Mouse (Mus musculus): ENCODE measurements around the gene Bysl. TPM values are rescaled to one million over a fixed set of nuclear protein-coding genes. Genes with fewer than 3 reads are reported as not detected.
"Not testable (repeated sequence)": the region's sequence is repeated elsewhere in the genome, so short reads cannot be mapped to it uniquely, and the experiment has no call there.

Bysl gene
- polyA plus RNA-seq, 1 experiment = 9.5 TPM

GRCm38 (mm10) chr17:47626031-47626430 lies 14.7 kb upstream of the Bysl start:
- Histone ChIP-seq H3K4me1 (ENCODE audit: control insufficient read depth, insufficient read depth, low read length) (no peaks in the 10 kb centered on the region), H3K4me3 (replicated peaks; ENCODE audit: control insufficient read depth, low read depth, low read length) (no peak overlapping the region), H3K27ac (ENCODE audit: control insufficient read depth, insufficient read depth, low read depth, low read length, poor library complexity) (no peak overlapping the region)
- WGBS = 96% methylated on average over 5 of the region's 5 CpGs
- TF ChIP-seq POLR2A (IDR thresholded peaks at IDR 0.05; ENCODE audit: borderline replicate concordance, control insufficient read depth, low read depth, low read length) (no peak), CTCF (IDR thresholded peaks at IDR 0.05; ENCODE audit: control insufficient read depth, insufficient read depth, low read length) (no peak)

GRCm38 (mm10) chr17:47625088-47625487 lies 13.8 kb upstream of the Bysl start:
- no peak for TF ChIP-seq CTCF (IDR thresholded peaks at IDR 0.05; ENCODE audit: control insufficient read depth, insufficient read depth, low read length)
- TF ChIP-seq POLR2A (IDR thresholded peaks at IDR 0.05; ENCODE audit: borderline replicate concordance, control insufficient read depth, low read depth, low read length) = no peak
- no peak overlapping the region for H3K4me3 ChIP-seq (replicated peaks; ENCODE audit: control insufficient read depth, low read depth, low read length)
- H3K4me1 ChIP-seq (ENCODE audit: control insufficient read depth, insufficient read depth, low read length) = no peaks in the 10 kb centered on the region
- no peak overlapping the region for H3K27ac ChIP-seq (ENCODE audit: control insufficient read depth, insufficient read depth, low read depth, low read length, poor library complexity)
- 95% methylated on average over 2 of the region's 2 CpGs for WGBS

GRCm38 (mm10) chr17:47624572-47624971 lies 13.3 kb upstream of the Bysl start:
- 90% methylated on average over 5 of the region's 5 CpGs for WGBS
- not testable (repeated sequence) for H3K27ac ChIP-seq (ENCODE audit: control insufficient read depth, insufficient read depth, low read depth, low read length, poor library complexity); H3K4me1 ChIP-seq (ENCODE audit: control insufficient read depth, insufficient read depth, low read length); H3K4me3 ChIP-seq (replicated peaks; ENCODE audit: control insufficient read depth, low read depth, low read length)

GRCm38 (mm10) chr17:47622912-47623554 lies 11.7 kb upstream of the Bysl start:
- WGBS = 92% methylated on average over 14 of the region's 14 CpGs
- Histone ChIP-seq H3K4me1 (ENCODE audit: control insufficient read depth, insufficient read depth, low read length) (no peaks in the 10 kb centered on the region; the same call in 1 of the 2 replicates), H3K4me3 (replicated peaks; ENCODE audit: control insufficient read depth, low read depth, low read length) (no peak overlapping the region), H3K27ac (ENCODE audit: control insufficient read depth, insufficient read depth, low read depth, low read length, poor library complexity) (no peak overlapping the region)
- TF ChIP-seq POLR2A (IDR thresholded peaks at IDR 0.05; ENCODE audit: borderline replicate concordance, control insufficient read depth, low read depth, low read length) (no peak), CTCF (IDR thresholded peaks at IDR 0.05; ENCODE audit: control insufficient read depth, insufficient read depth, low read length) (no peak)

- Histone ChIP-seq H3K4me3 (replicated peaks; ENCODE audit: control insufficient read depth, low read depth, low read length) (no peak overlapping the region), H3K27ac (ENCODE audit: control insufficient read depth, insufficient read depth, low read depth, low read length, poor library complexity) (no peak overlapping the region), H3K4me1 (ENCODE audit: control insufficient read depth, insufficient read depth, low read length) (no peaks in the 10 kb centered on the region; the same call in 1 of the 2 replicates)
- WGBS = 89% methylated on average over 13 of the region's 13 CpGs
- TF ChIP-seq POLR2A (IDR thresholded peaks at IDR 0.05; ENCODE audit: borderline replicate concordance, control insufficient read depth, low read depth, low read length) = no peak
- no peak for TF ChIP-seq CTCF (IDR thresholded peaks at IDR 0.05; ENCODE audit: control insufficient read depth, insufficient read depth, low read length)
Observed at GRCm38 (mm10) chr17:47618556-47619311, 7.4 kb upstream of the Bysl start.

GRCm38 (mm10) chr17:47617605-47618307 lies 6.5 kb upstream of the Bysl start:
- H3K4me3 ChIP-seq (replicated peaks; ENCODE audit: control insufficient read depth, low read depth, low read length) = no peak overlapping the region
- WGBS = 65% methylated on average over 9 of the region's 9 CpGs
- H3K4me1 ChIP-seq (ENCODE audit: control insufficient read depth, insufficient read depth, low read length) = no peaks in the 10 kb centered on the region; the same call in 1 of the 2 replicates
- H3K27ac ChIP-seq (ENCODE audit: control insufficient read depth, insufficient read depth, low read depth, low read length, poor library complexity) = peak overlapping the region; percentile 84
- no peak for TF ChIP-seq POLR2A (IDR thresholded peaks at IDR 0.05; ENCODE audit: borderline replicate concordance, control insufficient read depth, low read depth, low read length)
- TF ChIP-seq CTCF (IDR thresholded peaks at IDR 0.05; ENCODE audit: control insufficient read depth, insufficient read depth, low read length) = no peak

GRCm38 (mm10) chr17:47616652-47617051 lies 5.4 kb upstream of the Bysl start:
- H3K4me3 ChIP-seq (replicated peaks; ENCODE audit: control insufficient read depth, low read depth, low read length) = no peak overlapping the region
- H3K27ac ChIP-seq (ENCODE audit: control insufficient read depth, insufficient read depth, low read depth, low read length, poor library complexity) = no peak overlapping the region
- H3K4me1 ChIP-seq (ENCODE audit: control insufficient read depth, insufficient read depth, low read length) = no peaks in the 10 kb centered on the region; the same call in 1 of the 2 replicates
- TF ChIP-seq CTCF (IDR thresholded peaks at IDR 0.05; ENCODE audit: control insufficient read depth, insufficient read depth, low read length) (no peak), POLR2A (IDR thresholded peaks at IDR 0.05; ENCODE audit: borderline replicate concordance, control insufficient read depth, low read depth, low read length) (no peak)
- WGBS = 76% methylated on average over 4 of the region's 4 CpGs

GRCm38 (mm10) chr17:47616119-47616518 lies 4.8 kb upstream of the Bysl start:
- 95% methylated on average over 8 of the region's 8 CpGs for WGBS
- H3K4me1 ChIP-seq (ENCODE audit: control insufficient read depth, insufficient read depth, low read length) = no peaks in the 10 kb centered on the region; the same call in 1 of the 2 replicates
- no peak for TF ChIP-seq CTCF (IDR thresholded peaks at IDR 0.05; ENCODE audit: control insufficient read depth, insufficient read depth, low read length)
- TF ChIP-seq POLR2A (IDR thresholded peaks at IDR 0.05; ENCODE audit: borderline replicate concordance, control insufficient read depth, low read depth, low read length) = no peak
- H3K4me3 ChIP-seq (replicated peaks; ENCODE audit: control insufficient read depth, low read depth, low read length) = no peak overlapping the region
- no peak overlapping the region for H3K27ac ChIP-seq (ENCODE audit: control insufficient read depth, insufficient read depth, low read depth, low read length, poor library complexity)

Measured in bone marrow, adult 2 months (tissue).